Mouse (Mus musculus) c-Kit-positive CD71-positive TER-119-positive erythroid progenitor cells, embryonic 14.5 days (primary cell): ENCODE results near the gene Xpnpep1.
A peak's percentile ranks its signal among the peaks of the same experiment; 100 is the strongest.

Experiments used
- DNase-seq: peaks from one replicate; pipeline ENCODE4 v3.0.0-alpha.2; 2013; ENCODE audit warnings: low spot score

Gene Xpnpep1

DNA sequence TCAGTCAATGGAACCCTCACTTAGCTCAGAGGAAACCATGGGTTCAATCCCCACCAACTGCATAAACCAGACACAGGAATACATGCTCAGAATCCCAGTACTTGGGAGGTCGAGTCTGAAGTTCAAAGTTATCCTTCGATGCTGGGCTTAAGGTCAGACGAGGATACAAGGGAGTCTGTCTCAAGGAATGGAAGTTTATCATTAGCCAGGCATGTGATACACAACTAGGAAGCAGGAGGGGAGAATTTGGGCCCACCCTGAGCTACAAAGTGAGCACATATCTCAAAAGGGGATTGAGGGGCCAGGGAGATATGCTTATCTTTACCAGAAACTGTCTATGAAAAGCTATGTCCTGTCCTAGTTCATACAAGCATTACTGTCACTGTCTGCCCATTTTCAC is 7.4 kb downstream of the Xpnpep1 start:
- peak; percentile 60 for DNase-seq

DNA sequence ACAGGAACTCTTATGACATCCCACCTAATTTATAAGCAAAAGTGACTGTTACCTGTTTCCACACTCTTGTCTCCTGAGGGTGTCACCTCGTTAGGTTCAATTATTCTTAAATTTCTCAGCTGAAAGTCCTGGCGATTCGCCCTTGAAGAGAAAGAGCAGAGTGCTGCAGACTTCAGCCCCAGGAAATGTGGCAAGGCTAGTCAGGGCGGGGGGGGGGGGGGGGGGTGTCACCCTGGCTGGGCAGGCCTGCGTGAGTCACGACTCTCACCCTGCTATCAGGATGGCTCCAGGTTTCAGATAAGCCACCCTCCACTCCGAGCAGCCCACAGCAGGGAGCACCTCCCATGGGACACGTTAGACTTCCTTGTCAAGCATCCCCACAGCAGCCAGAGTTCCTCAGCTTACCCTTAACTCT is 8.1 kb downstream of the Xpnpep1 start:
- peak; percentile 73 for DNase-seq

DNA sequence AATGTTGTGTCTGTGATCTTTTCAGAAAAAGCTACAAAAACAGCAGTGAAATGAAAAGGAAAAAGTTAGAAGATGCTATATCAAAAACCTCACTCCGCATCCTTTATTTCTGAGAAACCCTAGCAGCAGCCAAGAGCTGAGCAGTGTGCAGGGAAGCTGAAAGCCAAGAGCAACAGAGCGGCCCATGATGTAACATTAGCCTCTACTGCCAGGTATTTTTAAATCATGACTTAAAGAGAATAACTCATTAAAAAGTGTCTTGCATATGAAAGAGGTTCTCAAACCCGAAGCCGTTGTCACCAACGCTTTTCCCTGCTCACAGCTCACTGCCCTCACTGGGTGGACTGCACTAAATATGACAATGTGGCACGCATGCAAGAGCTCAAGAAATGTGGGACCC is 9.7 kb downstream of the Xpnpep1 start:
- no peak for DNase-seq

DNA sequence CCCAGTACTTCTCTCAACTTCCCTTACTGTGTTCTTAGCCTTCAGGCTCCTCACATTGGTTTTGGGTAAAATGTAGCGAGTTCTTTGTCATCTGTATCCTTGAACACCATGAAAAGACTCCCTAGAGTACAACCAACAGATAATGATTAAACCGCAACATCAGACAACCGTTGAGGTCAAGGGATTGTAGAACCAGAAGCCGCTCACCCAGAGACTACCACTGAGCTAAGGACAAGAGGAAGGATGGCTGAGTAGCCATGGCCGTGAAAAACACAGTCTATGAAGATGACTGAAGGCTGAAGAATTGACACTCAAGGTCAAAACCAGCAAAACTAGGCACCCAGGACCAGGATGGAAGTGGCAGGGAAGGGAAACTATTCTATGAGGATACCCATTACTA is 10.3 kb downstream of the Xpnpep1 start:
- DNase-seq, result no peak

DNA sequence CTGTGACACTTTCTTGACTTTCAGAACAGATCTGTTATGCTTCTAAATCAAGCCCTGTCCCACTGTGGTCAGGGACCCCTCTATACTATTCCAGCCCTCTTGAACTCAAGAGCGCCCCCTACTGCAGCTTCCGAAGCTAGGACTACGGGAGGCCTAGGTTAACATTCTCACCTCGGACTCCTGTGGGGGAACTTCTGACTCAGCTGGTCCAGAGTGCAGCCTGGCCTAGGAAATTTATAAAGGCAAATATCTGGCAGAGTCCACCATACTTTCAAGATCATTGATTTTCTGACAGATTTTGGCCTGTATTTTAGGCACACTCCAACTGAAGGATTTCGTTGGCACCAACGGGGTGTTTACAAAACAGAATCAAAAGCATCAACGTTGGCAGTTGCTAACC is 11.0 kb downstream of the Xpnpep1 start:
- DNase-seq, result no peak

DNA sequence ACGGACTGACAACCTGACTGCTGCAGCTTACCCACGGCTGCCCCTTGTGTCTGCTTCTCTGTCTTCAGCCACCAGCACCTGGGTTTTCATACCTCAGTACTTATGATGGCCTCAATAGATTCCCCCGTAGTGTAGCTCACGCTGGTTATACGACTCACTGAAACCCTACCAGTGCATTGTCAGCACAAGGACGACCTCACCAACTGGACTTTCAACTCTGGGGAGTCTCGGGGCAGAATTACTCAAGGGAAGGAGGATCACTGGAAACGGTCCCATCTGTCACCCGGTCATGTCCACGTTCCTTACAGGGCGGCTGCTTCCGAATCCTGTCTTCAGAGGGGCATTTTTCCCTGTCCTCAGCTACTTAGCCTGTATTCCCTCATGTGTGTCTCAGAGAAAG is 11.8 kb downstream of the Xpnpep1 start:
- no peak for DNase-seq

DNA sequence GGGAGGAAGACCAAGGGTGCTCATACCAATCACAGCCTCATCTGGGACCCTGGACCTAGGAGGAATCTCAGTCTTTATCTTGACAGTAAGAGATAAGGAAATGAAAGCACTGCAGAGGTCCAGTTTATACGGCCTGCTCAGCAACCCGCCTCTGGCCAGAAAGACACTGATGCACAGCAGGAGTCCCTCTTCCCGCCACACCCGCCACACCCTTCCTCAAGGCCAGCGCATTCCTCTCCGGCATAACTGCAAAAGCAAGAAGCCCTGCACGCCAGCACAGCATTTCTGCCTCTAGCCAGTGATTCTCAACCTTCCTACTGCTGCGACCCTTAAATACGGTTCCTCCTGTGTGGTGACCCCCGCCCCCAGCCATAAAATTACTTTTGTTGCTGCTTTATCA is 16.8 kb downstream of the Xpnpep1 start:
- no peak for DNase-seq

DNA sequence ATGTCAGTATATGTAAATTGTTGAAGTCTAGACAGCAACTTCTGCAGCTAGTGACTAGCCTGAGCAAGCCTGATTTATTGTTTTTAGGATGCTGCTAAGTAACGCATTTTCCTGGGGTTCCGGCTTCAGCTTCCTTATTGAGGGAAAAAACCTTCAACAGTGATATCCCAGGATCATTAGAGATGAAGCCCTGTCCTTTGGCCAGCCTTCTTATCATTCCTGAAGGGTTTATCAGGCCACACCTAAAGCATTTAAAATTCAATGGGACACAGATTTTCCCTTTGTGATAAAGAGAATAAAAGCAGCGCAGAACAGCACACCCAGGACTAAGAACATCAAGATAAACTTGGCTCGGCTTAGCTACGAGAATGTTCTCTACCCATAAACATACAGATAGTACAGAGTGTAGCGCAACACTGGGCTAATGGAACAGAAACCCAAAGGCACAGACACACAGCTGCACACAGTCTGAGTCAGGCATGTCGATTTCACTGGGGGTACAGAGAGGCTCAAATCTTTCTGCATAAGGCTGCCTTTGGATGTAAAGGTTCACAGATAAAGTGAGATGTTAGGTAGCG is 17.9 kb downstream of the Xpnpep1 start:
- DNase-seq, result no peak

DNA sequence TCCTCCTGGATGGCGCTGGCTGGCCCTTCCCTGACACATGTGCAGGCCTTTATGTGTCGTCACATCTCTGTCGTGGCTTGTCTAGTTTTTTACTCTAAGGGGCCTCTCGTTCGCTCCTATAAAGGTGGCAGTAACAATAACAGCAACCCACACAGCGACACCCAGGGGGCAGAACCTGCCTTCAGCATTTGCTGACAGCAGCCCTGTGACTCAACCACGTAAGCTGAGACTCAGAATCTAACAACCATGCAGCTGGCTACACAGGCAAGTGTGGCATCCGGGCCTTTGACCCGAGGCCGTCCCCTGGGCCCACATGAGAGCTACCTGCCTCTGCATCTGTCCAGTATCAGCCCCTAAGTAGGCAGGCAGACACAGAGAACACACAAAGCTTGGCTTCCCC is 18.5 kb downstream of the Xpnpep1 start:
- no peak for DNase-seq

DNA sequence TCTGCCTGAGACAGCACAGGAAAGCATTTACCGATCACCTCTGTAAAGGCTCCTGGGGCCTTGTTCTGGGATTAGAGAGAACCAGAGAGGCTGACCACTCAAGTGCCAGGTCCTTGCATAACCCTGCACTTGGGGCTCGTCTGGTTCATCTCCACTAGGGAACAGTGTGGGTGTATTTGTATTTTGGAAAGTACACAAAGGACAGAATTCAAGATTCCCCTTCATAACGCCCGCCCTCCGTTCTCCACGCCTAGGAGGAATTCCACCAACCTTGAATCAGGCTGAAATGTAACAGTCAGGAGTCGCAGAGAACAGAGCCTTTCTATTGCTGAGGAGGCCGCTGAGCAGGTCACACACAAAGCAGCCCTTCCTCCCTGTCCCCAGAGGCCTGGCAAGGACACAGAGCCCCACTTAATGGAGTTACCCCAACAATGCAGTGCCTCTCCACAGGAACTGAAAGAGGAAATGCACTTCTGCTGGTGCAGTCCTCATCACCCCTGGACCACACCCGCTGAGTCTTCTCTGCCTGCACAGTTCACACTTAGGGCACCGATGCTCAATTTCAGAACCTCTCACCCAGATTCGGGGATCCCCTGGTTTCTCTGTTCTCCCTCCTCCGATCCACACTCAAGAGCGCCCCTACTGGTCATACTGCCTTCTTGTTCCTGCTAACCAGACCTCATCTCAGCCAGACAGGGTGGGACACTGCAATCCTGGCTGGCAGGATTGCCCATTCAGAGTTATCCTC is 20.1 kb downstream of the Xpnpep1 start:
- peak; percentile 60 for DNase-seq

DNA sequence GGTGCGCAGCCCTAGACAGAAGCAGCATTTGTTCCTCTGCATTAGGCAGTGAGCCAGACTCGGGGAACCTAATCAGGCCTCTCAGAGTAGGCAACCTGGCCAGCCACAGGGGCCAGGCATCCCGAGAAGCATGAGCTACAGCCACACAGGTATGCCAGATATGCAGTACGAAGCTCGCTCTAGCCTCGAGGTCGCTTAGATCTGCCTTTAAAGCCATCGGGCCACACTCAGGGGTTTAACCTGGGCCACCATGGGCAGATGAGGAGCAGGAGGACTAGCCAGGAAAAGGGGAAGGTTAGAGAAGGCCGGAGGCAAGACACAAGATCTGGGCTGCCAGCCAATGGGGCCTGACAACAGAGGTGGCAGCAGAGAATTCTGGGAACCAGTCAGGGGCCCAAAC is 22.1 kb downstream of the Xpnpep1 start:
- DNase-seq, result no peak

DNA sequence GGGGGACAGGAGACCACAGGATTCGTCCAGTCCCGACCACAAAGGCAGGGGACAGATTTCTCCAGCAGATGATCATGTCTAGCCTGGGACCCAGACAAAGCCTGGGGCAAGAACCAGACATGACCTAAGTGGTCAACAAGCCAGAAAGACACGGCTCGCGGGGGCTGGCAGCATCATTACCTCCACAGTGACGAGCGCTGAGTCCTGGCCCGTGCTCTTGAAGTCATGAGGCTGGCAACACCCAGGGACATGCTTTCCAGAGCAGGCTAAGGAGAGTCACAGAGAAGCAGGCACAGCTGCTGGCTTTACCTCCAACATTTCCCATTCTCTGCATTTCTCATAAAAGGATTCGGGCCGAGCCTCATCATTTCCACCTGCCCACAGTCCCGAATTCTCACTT is 22.8 kb downstream of the Xpnpep1 start:
- no peak for DNase-seq

DNA sequence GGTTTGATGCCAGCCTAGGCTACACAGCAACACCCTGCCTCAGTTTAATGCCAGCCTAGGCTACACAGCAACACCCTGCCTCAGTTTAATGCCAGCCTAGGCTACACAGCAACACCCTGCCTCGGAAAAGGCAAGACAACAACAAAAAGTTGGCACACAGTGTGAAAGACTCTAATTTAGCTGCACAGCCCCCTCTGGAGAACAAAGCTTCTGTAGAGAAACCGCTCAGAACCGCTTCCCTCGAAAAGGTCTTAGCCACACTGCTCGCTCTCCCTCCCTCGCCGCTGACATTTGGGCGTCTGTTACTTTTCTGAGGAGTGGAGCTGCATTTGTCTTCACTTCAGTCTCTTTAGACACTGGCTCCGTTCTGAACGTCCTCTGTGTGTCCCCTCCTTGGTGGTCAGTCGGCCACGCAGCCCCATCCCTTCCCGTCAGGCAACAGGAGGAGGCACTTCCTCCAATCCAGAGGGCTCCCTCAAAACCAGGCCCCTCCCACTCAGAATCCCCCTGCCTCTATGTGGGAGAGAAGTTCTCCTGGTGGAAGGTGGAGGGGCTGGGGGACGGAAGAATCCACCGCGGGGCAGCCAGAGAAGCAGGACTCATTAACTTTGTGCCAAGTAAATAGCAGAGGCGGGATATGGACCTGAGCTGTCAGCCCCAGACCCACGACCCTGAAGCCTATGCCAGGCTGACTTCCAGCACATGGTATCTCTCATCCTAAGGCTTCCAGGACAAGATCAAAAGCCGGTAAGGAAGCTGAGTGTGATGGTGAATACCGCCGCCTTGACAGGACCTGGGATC is 24.9 kb downstream of the Xpnpep1 start:
- DNase-seq, result no peak

DNA sequence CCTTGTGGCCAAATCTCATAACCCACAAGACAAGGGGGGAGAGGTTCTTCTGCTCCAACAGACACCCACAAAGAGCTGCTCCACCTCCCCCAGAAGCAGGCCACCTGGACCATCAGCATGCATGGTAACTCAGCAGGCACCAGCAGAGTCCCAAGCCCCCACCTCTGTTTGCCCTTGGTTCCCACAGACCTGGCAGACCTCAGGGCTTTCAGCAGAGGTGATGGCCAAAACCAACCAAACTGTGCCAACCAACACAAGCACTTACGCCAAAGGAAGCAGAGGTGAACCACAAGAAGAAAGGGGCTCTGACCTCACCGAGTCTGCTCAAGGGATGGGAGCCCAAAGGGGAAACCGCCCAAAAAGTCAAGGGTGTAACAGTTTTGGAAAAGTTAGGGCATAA is 26.3 kb downstream of the Xpnpep1 start:
- no peak for DNase-seq

DNA sequence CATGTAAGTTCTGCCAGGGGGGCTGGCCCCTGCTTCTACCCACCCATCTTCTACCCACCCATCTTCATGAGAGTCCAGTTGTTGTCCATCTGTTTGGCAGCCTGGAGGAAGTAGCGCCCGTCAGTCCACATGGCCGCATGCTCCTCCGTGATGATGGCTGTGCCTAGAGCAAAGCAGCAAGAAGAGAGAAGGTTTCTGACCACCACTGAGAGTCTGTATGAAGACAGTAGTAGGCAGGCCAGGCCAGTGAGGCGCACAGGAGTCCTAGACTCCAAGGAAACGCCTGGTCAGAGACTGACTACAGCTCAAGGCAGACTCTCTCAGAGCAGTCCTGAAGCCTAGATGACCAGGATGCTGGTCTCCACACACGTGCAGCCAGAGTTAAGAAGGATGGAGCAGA is 26.7 kb downstream of the Xpnpep1 start:
- no peak for DNase-seq

DNA sequence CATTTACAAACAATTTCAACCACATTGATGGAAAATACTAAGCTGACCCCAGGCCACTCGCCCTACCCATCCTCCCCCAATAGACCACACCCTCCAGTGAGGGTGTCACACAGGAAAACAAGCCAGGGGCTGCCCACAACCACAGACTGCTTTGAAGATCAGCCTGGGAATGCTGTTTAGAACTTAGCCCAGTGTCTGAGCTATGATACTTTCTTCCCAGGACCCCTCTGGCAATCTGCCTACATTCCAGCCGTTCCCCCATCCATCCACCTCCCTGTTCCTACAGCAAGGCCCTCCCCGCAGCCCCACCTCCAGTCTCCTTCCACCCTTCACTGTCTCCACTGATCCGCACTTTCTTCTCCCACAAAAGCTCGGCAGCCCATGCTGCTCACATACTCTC is 29.1 kb downstream of the Xpnpep1 start:
- no peak for DNase-seq

DNA sequence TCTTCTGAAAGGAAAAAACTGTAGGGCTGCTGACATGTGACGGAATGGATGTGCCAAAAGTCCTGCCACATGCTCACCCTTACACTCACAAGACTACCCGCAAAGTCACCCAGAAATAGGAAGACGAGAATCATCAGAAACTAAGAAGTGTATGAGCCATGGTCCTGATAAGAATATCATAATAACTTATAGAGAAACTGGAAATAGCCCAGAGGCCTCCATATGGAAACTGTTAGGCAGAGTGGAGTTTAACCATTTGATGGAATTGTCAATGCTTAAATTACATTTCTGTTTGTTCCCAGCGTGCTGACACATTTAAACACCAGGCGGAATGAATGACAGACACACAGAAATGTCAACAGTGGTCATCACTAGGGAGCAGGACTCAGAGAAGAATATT is 31.1 kb downstream of the Xpnpep1 start:
- no peak for DNase-seq

DNA sequence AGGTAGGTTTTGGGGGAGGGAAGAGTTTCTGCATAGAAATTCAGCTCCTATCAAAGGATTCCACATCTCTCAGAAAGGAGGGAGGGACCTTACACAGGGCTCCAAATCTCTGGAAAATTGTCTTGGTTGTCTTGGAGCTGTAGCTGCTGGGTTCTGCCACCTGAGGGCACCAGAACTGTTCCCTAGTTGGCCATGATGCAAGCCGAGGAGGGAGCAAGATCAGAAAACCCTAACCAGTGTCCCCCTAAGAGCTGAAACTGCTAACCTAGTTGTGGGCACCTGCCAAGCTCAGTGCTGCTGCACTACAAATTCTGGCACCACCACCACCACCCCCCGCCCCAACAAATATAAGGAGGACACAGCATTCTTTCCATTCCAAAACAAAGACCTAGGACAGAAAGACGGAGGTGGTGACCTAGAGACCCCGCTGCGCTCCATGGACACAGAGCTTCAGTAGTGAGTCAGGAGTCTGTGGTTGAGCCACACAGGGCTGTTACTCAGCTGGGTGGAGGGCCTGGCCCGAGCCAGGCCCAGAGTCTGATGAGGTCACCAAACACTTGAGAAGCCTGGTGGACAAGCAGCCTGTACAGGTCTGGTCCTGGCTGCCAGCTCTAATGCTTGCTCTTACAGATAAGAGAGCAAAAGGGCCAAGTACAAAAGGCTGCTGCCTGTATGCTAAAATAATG is 31.9 kb downstream of the Xpnpep1 start:
- no peak for DNase-seq

DNA sequence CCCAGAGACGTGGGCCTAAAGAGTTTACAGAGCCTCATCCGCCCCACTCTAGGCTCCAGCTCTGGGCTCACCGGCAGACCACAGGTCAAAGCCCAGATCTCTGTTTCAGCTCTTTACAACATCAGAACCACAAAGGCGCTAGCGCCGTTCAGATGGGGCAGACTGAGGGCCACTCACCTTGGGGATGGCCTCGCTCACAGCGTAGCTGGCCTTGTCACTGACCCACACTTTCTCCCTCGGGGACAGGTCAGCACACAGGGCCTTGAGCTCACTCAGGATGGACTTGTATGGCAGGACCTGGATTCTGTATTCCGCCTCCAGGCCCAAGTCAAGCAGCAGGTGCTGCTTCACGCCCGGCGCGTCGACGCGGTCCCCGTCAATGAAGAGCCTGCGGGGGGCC is 34.0 kb downstream of the Xpnpep1 start:
- no peak for DNase-seq

DNA sequence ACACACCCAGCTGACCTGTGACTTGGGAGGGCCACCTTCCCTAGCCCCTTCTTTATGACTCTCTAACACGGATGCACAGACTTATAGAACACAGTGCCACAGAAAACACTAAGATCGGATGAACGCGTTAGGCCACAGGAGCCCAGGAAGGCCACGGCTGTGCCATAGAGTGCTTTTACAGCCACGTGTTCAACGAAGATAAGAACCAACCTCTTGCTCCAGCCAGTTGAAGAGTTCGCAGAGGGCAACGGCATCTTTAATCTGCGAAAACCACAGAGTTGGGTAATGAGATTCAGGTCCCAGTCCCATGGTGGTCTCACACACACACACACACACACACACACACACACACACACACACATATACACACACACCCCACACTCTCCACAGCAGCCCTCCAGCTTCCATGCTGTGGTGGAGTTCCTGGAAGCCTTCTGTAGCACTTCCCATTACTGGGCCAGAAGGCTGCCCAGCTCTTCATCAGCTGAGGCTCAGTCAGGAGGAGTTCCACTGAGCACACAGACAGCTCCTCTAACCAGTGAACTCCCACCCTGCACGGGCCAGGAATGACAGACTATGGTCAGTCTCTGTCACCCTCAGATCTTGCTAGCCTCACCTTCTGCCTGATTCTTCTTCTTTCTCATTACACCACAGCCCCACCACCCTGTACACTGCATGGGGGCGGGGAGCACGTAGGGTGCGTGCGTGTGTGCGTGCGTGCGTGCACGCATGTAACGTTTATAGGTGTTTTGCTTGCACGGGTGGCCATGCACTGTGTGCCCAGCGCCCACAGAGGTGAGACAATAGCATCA is 36.3 kb downstream of the Xpnpep1 start:
- peak; percentile 69 for DNase-seq

DNA sequence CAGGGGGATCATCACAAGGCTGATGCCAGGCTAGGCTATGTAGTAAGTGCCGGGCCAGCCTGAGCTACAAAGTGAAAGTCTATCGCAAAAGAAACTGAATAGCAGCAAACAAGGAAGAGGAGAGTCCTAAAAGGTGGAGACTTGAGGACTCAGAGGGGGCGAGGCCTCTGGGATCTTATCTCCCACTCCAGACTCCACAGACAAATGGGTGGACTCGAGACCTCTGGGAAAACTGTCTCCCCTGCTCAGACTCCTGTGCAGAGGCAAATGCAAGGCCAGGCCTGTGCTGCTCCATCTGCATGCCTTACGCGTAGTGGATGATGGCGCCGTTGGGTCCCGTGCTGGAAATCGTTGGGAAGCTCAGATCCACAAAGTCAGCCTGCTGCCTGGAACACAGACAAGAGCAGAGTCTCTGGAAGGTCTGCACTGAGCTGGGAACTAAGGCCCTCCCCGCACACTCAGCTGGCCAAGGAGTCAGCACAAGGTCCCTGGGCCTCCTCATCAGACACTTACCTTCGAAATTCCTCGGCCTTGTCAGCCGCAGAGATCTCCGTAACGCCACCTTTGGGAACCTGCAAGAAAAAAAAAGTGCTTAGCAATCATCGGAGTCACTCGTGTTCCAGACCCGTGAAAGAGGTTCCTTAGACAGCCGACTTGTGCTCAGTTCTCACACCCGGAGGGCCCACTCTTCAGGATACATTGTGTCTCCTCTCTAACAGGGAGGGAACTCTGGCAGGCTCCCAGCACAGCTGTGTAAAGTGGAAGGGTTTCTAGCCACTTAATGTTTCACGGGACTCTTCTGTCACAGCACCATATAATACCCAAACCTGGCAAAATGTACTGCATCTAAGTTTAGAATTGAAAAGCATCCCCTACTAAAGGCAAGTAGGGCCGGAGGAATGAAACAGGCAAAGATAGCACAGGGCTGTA is 37.6 kb downstream of the Xpnpep1 start:
- DNase-seq, result peak; percentile 68
